Mouse (Mus musculus): ENCODE measurements at regions not wholly inside any gene's neighbourhood (a gene's known extent, or its start where the extent isn't known, plus 50 kb on each side); places are given as distances from the start of the nearest gene placed in this dataset.
"Not testable (repeated sequence)": the region's sequence is repeated elsewhere in the genome, so short reads cannot be mapped to it uniquely, and the experiment has no call there.

DNA sequence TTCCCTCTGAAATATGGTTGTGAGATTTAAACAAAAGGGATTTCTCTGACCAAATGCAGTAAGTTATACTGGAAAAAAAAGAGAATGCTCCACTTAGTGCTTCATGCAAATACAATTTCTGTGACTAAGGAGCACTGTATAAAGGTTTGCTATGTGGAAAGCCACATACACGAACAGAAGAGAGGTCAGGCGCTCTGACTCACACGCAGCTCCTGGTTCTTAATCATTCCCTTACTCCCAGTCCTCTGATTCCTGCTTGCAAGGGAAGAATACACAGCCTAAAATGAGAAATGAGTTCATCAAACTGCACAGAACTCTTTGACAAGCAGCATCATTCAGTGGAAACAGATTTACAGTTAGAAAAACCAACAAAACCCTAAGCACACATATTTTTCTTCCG lies 406.8 kb downstream of the Gja1 start:
- no peak for DNase-seq

DNA sequence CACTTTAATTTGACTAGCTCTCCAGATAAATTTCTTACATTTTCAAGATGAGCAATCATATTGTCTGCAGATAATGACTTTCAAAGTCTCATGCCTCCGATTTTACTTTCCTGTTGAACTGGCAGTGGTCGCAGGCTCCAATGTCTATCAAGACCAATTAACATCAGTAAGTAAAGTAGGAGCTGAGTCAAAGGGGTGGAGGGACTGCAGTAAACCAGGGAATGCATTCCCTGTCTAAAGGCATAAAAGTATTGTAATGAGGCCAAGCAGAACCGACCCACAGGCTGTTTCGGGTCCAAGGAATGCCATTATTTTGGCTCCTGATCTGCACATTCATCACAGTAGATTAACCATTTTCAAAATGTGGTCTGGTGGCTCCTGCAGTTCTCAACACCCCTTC lies 411.0 kb downstream of the Gja1 start:
- DNase-seq, result no peak

DNA sequence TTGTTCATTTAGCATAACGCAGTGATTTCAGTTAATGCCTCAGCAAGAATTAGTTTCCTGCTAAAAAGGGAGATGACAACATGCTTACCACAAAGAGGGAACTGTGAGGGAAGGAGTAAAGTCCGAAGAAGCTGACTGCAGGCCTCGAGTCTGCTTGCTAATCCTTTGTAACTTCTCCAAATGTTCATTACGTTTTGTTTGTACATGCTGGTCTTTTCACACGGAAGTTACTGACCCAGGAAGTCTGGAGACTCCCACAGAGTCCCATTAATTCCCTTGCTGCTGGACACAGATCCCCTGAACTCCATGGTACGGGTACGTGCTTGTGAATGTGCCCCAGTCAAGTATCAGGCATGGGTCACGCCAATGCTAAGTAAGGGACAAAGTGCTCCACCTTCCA lies 415.9 kb downstream of the Gja1 start:
- no peak for DNase-seq

DNA sequence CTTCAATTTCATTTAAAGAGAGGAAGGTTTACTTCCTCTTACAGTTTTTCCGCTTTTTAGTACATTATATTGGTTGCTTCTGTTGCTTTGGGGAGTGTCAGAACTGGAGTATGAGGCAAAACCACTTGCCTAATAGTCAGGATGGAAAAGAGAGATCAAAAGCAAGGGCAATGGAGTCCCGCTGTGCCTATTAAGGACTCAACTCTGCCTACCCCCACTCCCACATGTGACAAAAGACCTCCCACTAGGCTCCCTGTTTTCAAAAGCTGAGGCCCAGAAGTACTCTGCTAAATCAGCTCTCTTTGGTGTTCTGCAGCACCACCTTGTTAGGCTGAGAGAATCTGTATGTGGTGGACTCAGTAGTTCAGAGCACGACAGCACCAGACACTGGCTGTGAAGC lies 418.3 kb downstream of the Gja1 start:
- DNase-seq, result no peak

DNA sequence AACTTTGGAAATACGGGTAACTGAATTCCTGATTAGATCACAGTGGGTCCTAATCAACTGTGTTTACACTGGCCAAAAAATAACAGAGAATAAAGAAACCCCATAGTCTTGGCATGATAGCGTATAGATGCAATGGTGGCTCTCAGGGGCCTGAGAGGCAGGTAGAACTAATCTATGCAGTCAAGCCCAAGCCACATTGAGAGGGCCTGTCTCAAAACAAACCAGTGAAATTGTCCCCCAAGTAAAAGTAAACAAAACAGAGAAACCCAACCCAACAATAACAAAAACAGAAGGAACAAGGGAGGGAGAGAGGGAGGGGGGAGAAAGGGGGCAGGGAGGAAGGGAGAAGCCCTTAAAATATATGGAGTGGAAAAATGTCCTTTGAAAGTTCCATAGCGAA lies 422.2 kb downstream of the Gja1 start:
- no peak for DNase-seq

DNA sequence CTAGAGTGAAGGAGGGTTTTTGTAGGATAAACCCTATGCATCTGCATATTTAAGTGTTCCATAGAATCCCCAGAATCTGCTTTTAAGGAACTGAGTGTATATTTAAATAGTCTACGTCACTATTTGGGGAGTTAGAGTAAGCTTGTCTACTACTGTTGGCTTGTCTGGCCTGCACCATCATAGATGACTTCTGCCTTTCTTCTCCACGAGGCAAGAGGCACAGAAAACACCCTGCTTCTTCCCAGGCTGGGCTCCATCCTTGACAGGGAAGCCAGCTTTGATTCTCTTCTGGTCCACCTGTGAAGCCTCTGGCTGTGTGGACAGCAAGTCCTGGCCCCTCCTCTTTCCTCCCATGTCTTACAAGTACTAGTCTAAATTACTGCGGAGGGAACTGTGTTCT lies 422.6 kb downstream of the Gja1 start:
- DNase-seq, result no peak

DNA sequence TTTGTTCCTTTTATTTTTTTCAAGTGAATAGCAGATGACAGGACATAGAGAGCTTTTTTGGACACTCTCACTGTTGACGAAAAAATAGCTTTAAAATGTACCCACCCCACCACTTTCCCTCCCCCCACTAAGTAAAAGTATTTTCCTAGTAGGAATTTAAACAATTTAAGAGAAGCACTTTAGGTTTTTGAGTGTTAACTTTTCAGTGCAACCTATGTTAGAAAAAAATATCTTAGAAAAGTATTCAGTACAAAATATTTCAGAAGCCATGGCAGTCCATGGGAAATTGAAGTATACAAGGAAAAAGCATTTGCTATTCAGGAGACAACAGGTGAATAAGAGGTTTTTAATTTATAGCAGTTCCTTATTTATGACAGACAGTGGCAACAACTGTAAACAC lies 431.9 kb downstream of the Gja1 start:
- no peak for DNase-seq

DNA sequence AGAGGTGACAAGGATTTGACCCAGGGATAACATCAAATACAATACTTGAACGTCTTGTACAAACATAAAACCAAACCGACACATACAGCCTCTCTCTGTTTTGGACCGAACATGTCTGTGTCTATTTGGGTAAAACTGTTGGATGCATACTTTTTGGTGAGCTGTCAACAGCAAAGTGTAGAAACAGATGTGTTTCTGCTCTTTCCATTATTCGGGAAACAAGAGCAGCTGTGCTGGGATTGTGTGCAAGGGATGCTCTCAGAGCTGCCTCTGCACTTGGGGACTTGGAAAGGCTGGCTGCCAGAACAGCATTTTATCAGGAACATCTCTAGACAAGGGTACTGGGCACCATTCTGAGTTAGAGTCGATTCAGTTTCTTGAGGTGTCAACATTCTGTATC lies 445.0 kb downstream of the Gja1 start:
- no peak for DNase-seq

DNA sequence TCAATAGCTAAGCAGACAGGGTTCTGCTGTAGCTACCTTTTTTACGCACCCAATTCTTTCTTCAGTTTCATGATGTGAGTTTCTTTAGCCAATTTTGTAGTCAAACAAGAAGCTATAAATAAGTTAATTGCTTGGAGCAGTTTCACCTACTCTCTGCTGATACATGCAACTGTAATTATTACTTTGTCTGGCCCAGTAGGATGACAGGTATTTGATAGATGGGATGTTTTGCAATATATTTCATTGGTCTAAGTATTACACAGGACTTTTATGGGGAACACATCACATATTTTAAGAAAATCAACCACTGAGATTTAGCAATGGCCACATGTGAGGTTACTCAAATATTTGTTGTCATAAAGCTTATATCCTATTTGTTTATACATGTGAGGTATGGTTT lies 454.2 kb downstream of the Gja1 start:
- no peak for DNase-seq

DNA sequence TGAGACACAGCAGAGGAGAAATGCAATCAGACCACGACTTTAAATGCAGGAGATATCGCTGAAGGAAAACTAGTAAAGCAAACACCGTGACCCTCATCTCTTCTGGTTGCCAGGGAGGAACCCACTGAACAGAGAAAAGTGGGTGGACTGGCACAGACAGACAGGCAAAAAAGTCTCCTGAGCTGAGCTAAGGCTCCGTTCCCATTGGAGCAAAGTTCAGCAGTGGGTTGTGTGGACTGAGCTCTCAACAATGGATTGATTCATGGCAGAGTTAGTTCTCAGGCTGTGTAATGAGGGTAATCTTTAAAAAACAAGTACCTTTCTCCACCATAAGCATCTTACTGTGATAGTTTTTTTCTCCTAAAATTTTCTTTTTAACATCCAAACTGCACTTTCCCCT lies 454.8 kb downstream of the Gja1 start:
- no peak for DNase-seq

DNA sequence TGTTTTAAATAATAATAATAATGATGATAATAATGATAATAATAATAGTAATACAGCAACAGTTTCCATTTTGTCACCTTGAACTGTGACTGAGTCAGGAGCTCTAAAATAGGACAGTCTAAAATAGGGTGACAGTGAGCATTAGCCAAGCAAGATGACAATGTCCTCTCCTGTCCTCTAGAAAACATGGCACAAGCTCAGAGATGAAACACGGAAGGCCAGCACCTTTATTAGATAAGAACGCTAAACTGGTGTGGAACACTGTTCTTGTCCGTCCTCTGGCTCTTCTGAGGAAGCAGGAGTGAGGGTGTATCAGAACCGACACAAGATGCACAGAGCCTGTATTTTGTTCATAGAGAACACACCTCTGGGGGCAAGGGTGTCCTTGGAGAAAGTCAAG lies 459.0 kb downstream of the Gja1 start:
- no peak for DNase-seq

DNA sequence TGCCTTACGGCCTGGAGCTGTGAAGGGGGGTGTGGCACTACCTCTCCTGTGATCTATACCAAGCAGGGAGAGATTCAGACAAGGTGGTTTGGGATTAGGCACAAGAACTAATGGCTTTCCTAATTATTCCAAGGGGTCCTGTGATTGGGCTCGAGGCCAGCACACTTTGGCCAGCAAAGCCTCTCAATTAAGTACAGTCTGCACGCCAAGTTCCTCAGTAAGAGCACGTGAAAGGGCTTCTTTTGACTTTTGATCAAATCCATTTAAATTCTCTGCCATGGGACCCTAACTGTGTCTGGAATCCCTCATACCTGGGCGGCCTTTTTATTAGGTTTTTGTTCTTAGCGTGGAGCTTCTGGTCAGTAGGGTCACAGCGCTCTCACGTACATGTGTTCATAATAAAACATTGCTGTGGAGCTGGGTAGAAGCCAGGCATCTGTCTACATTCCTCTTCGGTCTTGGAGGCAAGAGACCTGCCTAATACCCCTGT lies 461.9 kb downstream of the Gja1 start:
- DNase-seq, result peak; percentile 11

DNA sequence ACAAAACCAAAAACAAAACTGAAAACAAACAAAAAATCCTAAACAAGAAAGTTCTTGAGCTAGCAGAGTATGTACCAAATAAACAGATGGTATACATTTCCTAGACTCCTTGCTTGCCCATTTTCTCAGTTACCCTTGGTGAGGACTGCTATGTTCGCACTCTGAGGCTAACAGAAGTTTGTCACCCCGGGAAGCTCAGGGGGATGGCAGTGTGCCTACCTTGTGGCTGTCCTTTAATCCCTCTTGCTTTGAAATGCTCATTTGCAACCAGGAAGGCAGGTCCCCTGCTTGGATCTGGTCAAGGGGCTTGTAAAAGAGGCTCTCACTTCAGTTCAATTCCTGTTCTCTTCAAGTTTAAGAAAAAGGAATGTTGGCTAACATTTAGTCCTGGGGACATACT lies 462.4 kb downstream of the Gja1 start:
- DNase-seq, result peak; percentile 11

DNA sequence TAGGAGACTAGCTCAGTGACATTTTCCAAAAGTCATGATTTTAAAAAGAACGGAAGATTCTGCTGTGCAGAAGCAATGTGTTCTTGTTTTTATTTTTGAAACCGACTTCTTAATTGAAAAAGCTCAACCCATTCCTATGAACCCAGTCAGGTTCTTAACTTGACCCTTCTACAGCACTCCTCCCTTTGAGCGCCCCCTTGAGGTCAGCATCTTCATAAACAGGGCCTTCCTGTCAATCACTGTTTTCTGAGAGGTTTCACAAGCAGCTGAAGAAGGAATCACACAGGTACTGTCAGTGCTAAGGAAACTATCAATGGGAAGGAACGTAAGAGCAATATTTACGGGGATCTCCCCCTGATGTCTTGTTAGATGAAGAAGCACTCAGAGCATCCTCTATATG lies 463.6 kb downstream of the Gja1 start:
- no peak for DNase-seq

DNA sequence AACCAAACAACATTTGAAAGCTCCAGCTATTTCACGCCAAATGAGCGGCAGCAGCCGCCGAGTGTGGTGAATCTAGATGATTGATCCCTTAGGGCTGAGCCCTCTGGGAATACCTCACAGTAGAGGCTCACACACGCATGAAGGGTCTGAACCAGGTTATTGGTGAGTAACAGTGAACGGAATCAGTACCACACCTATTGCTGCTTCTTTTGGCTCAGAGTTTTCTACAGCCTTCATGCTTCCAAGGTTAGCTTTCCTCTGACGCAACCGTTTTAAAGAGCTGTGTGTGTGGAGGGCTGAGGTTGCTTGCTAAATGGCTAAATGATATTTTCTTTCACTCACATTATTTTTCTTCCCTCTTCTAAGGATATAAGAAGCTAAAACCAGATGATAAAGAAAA lies 464.4 kb downstream of the Gja1 start:
- no peak for DNase-seq

DNA sequence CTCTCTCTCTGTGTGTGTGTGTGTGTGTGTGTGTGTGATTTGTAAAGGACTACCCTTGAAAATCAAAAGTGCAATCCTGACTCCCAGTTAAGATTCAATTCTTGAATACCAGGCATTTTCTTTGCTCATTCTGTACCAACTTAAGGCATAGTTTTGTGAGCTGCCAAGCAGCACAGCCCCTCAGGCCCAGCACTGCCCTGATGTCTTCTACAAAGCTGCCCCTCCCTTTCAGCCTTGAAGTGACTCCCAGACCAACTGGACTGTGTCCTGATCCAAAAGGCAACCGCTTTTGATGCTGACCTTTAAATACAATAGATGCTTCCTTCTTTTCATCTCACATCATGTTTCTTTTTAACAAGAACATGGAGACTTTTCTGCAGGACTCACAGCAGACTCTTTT lies 464.8 kb downstream of the Gja1 start:
- no peak for DNase-seq

DNA sequence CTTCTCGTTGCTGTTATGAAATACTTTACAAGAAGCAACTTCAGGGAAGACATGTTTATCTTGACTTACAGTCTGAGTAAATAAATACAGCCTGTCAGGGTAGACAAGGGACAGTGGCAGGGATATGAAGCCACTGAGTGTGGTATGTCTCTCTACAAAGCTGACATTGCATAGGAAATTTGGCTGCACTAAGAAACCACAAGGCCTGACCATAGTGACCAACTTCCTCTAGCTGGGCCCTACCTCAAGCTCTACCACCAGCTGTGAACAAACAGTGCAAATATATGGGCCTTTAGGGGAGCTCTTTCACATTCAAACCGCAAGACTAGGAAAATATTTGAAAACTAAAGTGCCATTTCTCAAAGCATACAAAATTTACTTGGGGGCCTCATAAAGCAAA lies 475.4 kb downstream of the Gja1 start:
- no peak for DNase-seq

DNA sequence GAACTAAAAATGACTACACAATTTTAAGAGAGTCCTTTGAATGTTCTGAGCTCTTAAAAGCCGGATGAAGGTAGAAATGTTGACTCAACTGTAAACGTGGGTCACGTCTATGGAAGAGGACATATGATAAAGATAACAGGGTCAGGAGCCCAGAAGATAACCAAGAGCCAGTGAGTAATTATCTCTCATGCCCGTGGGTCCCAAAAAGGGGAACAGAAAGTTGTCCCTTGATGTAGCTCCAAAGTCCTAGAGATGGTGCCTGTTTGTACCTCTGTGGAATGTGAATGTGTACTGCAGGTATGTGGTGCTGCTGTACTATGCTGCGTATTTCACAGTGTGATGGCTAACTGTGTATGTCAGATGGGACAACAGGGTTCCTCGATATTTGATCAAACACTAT lies 479.1 kb downstream of the Gja1 start:
- DNase-seq, result no peak

DNA sequence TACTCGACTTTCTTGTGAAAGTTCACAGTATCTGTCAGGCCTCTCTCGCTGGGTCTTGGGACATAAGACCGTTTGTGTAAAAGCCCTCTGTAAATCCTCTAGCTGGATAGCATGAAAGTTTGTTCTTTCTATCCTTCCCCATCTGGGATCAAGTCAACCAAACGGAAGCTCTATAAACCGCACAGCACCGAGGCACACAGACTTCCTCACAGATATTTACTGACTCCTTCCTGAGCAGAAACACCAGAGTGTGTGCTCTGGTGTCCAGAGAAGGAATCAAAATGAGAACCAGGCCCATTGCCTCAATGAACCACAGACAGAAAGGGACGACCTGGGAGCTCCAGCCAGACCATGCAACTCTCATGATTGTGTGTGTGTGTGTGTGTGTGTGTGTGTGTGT lies 502.6 kb downstream of the Gja1 start:
- no peak for DNase-seq

DNA sequence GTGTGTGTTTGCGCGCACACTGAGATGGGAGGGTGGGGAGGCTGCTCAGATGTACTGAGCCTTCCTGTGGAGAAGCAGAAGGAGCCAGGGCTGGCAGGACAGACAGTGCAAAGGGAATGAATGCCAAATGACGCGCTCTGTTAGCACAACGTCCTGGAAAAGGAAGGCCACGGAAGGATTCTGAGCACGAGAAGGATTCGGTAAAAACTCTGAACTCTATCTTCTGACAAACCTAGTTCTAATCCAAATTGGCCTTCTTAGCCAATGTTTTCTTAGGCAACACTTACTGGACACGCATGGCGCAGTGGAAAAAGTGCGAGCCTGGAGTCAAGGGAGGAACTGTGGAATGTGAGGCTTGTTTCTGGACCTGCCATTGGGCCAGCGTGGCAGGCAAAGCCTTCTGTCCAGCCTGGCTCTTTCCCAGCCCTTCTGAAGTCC lies 503.0 kb downstream of the Gja1 start:
- DNase-seq, result no peak

DNA sequence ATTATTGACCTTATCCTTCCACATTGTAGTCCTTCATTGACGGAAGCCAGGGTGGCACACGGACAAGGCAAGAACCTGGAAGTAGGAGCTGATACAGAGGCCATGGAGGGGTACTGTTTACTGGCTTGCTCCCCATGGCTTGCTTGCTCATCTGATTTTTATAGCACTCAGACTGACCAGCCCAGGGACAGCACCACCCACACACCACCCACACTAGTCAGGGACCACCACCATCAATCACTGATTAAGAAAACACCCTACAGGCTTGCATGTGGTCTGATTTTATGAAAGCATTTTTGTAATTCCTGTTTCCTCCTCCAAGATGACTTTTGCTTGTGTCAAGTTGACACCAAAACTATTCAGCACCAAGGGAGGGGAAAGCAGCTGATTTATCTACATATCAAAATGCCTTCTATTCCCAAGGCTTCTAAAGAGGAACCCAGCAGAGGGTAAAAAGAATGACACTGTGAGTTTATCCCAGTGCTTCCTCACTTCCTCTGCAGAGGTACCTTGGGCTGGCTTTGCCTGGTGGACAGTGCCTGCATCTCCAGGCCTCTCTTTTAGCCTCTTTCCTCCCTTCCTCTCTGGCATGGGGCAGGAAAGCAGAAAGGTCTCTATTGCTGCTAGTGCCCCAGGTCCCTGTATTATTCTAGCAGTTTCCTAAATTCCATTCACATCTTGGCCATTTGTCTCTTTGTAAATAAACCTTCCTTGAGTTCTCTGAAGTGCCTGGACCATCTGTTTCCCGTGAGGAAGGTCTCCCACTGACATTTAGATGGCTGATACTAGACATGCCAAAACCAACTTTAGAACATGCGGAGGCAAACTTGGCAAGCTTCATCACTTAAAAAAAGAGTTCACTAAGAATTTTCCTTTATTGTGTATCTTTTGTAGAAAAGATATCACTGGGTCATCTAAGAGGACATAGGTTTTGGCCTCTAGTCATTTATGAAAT lies 507.6 kb downstream of the Gja1 start:
- DNase-seq, result no peak

DNA sequence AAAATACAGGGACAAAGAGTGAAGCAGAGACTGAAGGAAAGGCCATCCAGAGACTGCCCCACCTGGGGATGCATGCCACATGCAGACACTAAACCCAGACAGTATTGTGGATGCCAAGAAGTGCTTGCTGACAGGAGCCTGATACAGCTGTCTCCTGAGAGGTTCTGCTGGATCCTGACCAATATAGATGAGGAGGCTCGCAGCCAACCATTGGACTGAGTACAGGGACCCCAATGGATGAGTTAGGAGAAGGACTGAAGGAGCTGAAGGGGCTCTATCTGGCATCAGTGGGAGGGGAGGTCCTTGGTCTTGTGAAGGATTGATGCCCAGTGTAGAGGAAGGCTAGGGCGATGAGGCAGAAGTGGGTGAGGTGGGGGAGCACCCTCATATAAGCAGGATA lies 514.4 kb downstream of the Gja1 start:
- DNase-seq, result not testable (repeated sequence)

DNA sequence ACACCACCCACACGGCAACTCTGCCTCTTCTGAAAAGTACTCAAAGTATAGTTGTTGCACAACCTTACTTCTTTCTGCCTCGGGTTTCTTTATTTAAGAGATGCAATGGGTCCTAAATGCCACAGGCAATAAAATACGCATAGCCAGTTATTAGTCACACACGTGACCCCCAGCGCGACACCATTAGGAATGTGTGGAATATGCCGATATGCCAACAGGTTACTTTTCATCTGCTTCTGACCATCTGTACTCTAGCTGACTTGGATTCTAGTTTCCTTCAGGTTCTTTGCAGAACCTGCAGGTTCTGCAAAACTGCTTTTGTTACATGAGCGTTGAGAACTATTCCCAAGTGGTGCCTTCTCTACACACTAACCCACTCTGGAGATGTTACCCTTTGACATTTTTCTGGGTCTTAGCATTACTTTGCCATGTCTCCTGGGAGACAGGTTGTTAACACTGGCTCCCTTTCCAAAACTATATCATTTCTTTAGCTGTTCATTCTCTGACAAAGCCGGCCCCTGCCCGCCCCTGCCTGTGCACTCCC lies 515.6 kb downstream of the Gja1 start:
- no peak for DNase-seq

DNA sequence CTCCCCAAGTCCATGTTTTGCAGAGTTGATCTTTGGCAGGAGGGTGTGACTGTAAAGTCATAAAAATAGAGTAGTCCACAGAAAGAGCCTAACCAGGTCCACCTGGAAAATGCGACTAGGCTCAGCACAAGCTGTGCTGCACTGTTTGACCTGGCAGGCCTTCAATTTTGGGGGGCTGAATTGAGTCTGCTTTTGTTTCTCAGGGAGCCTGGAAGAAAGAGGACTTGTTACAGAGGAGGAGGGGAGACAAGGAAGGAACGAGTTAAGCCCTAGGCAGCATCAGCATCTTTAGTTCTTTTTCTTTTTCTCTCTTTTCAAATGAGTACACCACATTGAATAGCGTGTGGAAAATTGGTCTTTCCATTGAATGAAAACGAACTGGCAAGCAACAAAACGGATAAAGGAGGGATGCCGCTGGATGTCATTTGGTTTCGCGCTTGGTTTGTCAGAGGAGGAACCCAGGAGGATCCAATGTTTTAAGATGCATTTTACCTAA lies 516.1 kb downstream of the Gja1 start:
- no peak for DNase-seq
